Mouse (Mus musculus) megakaryocyte, embryonic 14.5 days (primary cell): Measurements from ENCODE around the gene Cep295.

Source experiments
- FLI1 ChIP-seq: IDR thresholded peaks from 2 replicates; pipeline ENCODE4 v1.6.1; 2012; ENCODE audit warnings: low read length, inconsistent platforms, mixed read lengths
- GATA1 ChIP-seq: IDR thresholded peaks from 3 replicates; pipeline ENCODE4 v1.6.1; 2012; ENCODE audit warnings: mixed read lengths, low read length, inconsistent platforms, borderline replicate concordance

DNA sequence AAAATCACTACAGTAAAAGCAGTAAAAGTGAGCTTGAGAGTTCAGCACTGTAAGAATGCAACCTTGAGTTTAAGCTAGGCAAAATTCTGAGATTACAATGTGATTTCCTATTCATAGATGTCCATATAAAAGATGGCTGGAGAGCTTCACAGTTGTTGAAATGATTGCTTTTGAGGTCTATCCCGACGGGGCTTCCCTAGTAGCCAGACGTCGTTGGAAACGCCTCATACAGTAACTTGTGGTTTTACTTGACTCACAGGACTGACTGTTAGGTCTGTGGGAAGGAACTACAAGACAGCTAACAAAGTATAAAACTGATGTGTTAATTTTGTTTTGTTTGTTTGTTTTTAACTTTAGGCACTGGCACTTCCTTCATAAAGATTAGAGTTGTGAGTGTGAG, 44.0 kb downstream of the Cep295 start:
- TF ChIP-seq GATA1 = no peak
- TF ChIP-seq FLI1 = no peak
